Mouse (Mus musculus) cerebellum, adult 9-11 months (tissue): ENCODE results near the gene Akr1c19.
"Not testable (repeated sequence)": the region's sequence is repeated elsewhere in the genome, so short reads cannot be mapped to it uniquely, and the experiment has no call there.

Experiments used
- DNase-seq: peaks from one replicate; pipeline ENCODE4 v3.0.0; 2022

The Akr1c19 gene

GRCm38 (mm10) chr13:4228441-4228840 is at the start of gene Akr1c19:
Akr1c19 (plus strand) TSS chr13:4228700.
- DNase-seq, result no peak

DNA sequence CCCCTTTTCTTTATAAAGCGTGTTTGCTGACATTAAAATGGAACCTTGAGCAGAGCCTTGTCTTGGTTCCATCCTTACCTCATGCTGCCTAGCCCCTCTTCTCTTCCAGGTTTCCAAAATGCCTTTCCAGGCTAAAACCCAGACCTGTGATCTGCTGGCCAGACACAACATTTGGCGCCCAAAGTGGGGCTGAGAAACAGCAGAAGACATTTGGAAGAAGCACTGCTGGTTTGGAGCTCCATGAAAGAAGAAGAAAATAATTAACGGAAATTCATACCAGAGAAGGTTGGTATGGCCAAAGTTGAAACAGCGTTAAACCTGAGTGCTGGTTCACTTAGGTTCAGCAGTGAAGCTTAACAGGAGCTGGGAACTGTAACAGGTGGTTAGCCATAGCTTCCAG is 47.2 kb upstream of the Akr1c19 start:
- not testable (repeated sequence) for DNase-seq

DNA sequence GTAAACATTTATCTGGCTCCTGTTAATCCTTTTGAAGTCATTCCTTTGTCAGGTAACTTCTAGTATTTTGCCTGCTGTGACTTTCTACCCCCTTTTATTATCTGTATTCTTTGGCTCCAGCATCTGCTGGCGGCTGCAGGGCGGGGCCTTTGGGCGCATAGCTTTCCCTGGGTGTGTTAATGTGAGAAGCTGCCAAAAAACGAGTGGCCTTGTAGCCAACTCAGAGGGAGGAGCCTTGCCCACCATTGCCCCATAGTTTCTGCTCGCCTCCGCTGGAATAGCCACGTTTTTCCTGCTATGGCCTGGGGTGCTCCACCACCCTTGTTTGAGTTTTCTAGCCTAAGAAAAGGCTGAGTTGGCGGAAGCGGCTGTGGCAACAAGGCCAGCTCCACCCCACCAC is 45.4 kb upstream of the Akr1c19 start:
- DNase-seq, result no peak

DNA sequence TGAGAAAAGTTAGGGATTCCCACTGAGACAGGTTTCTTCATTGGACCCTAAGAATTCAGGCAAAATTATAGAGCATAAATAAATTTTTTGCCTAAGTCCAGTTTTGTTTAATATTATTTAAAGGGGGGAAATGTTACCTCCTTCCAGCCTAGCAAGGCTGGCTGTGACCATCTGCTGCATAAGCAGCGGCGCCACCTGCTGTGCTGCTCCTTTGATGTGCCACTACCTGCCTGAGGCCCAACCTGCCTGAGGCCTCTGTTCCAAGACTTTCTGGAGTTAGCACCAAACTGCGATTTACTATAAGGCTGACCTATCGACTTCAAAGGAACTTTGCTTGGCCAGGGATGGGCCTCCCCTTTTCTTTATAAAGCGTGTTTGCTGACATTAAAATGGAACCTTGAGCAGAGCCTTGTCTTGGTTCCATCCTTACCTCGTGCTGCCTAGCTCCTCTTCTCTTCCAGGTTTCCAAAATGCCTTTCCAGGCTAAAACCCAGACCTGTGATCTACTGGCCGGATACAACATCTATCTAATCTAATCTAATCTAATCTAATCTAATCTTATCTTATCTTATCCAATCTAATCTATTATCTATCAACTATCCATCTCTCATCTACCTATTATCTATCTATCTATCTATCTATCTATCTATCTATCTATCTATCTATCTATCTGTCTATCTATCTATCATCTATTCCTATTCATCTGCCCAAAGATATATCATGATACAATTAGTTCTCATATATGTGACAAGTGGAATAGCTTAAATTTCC is 41.7 kb upstream of the Akr1c19 start:
- DNase-seq, result not testable (repeated sequence)

GRCm38 (mm10) chr13:4188174-4188573 is 40.3 kb upstream of the Akr1c19 start:
- no peak for DNase-seq

DNA sequence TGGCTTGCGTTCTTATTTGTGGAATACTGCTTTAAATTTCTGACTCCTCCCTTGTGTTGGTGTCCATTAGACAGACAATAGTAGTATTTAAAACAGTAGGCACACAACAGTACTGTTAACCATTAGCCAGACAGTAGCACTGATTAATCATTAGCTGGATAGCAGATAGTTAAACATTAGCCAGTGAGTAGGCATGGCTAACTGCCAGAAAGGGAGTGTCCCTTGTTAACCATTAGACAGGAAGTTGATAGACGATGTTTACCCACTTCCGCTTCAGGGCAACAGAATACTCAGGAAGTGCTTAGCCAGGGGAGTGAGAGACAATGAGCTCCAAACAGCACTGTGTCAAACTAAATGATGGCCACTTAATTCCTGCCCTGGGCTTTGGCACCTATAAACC is 37.6 kb upstream of the Akr1c19 start, which contains the start of gene Akr1c13:
TSS of gene Akr1c13 (plus strand) at position 247 of the 400 bp plus-strand sequence.
- DNase-seq, result no peak

GRCm38 (mm10) chr13:4192511-4192910 is 36.0 kb upstream of the Akr1c19 start:
- DNase-seq, result no peak

GRCm38 (mm10) chr13:4206147-4206903 is 22.2 kb upstream of the Akr1c19 start:
- no peak for DNase-seq

DNA sequence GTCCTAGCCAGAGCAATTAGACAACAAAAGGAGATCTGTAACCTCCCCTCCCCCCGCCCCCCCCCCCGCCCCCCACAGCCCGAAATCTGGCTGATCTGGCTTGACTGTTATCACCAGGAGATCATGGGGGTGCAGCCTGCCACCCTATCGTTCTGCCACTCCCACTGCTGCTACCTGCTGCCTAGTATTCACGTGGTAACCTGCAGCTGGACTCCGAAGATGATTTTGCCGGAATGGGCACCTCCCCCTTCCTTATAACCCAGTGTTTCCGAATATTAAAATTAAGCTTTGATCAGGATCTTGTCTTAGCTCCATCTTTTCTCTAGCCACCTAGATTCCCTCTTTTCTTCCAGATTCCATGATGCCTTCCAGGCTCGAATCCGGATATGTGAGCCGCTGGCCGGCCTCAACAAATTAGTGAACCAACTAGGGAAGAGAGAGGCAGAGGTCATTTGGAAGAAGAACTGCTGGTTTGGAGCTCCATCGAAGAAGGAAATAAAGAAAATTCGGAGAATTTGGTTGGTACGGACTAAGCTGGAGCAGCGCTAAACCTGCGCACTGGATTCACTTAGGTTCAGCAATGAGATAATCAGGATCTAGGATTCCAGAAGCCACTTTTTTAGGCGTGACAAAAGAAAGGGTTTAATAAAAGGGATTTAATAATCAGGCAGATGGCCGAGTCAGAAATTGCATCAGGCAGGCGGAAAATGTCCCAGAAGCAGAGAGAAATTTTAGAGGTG is 16.8 kb upstream of the Akr1c19 start:
- no peak for DNase-seq

GRCm38 (mm10) chr13:4212309-4212708 is 16.2 kb upstream of the Akr1c19 start:
- no peak for DNase-seq

- DNase-seq, result not testable (repeated sequence)
Observed at GRCm38 (mm10) chr13:4215496-4215895, 13.0 kb upstream of the Akr1c19 start.

- no peak for DNase-seq
Observed at GRCm38 (mm10) chr13:4230841-4231623, 2.5 kb downstream of the Akr1c19 start.

GRCm38 (mm10) chr13:4233135-4233534 is 4.6 kb downstream of the Akr1c19 start:
- DNase-seq, result no peak

DNA sequence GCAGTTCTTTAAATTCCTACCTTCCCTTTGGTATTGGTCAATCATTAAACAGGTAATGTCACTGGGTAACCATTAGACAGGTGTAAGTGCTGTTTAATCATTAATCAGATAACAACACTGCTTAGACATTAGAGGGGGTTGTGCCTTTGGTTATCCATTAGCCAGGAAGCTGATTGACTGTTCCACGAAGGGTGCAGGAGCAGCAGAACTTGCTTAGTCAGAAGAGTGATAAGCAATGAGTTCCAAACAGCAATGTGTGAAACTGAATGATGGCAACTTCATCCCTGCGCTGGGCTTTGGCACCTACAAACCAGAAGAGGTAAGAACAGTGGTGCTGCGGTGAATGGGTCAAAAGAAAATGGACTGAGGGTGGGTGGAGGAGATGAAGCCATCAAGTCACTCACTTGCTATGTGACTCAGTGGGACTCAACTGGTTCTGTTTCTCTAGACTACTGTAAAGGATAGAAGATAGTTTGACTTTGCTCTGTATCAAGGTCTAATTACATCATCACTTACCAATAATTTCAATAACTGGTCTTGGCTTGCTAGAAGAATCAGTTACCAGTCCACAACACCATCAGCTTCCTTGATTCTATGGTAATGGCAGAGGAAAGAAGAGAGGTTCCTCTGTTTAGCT is 5.2 kb downstream of the Akr1c19 start:
- DNase-seq, result no peak

- no peak for DNase-seq
Observed at GRCm38 (mm10) chr13:4244861-4245559, 16.5 kb downstream of the Akr1c19 start.

- no peak for DNase-seq
Observed at GRCm38 (mm10) chr13:4249347-4249746, 20.8 kb downstream of the Akr1c19 start.

DNA sequence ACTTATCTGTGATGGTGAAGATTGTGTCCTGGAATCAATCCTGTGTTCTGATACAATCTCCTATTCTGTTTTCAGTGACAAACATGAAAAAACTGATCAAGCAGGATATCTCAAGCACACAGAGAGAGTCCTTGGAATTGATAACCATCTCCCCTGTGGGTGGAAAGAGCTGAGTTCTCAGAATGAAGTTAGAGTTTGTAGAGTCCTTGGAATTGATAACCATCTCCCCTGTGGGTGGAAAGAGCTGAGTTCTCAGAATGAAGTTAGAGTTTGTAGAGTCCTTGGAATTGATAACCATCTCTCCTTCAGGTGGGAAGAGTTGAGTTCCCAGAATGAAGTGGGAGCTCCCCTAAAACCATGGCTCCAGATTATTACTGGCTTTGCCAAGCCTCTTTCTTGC is 28.4 kb downstream of the Akr1c19 start:
- DNase-seq, result not testable (repeated sequence)

DNA sequence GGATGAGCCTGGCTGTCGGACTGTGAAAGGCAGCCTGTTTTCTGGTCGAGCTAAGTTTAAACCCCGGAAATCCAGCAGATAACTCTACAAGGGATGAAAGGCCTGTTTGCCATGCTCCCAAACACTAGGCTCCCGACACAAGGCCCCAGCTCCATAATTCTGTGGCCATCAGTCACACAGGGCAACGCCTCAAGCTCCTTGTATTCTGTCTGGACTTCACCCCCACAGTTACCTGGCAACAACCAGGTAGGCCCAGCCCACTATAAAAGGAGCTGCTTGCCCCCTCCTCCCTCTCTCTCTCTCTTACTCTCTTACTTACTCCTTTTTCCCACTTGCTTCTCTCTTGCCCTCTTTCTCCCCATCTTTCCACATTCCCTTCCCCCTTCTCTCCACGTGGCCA is 28.8 kb downstream of the Akr1c19 start:
- no peak for DNase-seq

- no peak for DNase-seq
Observed at GRCm38 (mm10) chr13:4264612-4265011, 36.1 kb downstream of the Akr1c19 start.

DNA sequence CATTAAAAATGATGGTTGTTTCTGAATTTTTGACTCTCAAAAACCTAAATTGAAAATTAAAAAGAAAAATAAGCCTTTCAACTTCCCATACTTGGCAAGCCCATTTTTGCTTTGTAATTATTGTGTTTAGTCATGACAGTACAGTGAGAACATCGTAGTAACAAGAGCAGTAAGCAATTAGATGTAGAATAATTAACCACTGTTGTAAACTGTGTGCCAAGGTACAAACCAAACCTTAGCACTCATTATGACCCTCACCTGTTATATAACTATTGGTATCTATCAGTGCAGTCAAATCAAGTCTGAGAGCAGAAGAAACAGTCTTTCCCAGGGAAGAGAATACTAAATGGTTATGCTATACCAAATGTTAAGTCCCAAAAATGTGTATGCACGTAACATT is 36.5 kb downstream of the Akr1c19 start:
- DNase-seq, result no peak

DNA sequence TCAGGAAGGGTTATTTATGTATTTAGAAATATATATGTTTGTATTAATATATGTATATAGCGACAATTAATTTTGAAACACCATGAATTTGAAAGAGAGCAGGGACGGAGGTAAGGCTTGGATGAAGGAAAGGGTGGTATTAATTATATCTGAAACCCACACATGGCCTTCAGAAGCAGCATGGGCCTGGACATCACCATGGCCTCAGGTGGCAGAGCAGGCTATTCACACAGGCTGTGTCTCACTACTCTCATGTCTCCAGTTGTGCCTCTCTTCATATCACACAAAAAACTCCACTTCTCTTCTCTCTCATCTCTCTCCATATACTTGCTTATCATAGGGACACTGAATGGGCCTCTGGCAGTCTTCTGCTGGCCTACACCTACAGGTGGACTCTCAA is 37.0 kb downstream of the Akr1c19 start:
- DNase-seq, result not testable (repeated sequence)
